Mouse (Mus musculus) liver, postnatal 0 days (tissue): ENCODE data around the gene Itga5.

Experiments
- CTCF ChIP-seq: sonication (generic); IDR thresholded peaks from 2 replicates; pipeline ENCODE4 v1.5.1; 2016; ENCODE audit warnings: antibody characterized with exemption, low read depth
- EP300 ChIP-seq: IDR thresholded peaks from 2 replicates; pipeline ENCODE4 v1.6.1; 2016; ENCODE audit warnings: antibody characterized with exemption, low read depth, mild to moderate bottlenecking

DNA sequence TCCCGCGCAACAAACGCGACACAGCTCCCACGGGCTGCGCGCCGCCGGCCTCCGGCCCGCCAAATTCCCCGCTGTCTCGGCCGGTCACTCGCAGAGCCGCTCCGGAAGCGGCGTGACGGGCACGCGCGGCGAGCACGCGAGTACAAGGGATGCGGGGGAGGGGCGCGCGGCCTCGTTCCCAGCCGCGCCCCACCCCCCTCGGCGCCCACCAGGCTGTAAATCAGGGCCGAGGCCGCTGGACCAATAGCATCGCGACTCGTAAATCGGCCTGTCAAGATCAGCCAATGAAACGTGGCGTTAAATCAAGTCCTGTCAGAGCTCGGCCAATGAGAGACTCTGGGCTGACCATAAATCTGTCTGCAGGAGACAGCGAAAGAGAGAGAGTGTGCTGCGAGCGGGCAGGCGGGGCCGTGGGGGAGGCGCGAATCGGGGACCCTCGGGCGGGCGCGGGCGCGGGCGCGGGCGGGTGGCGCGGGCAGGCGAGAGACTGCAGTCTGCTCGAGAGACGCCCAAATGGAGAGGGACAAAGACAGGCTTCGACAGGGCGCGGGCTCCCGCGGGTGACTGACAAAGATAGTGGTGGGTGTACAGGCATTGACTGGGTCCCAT, 61.4 kb downstream of the Itga5 start:
- TF ChIP-seq CTCF (no peak), EP300 (0 out of 2 replicates have a peak, but pooled peaks have one; percentile 27)
